Mouse (Mus musculus) kidney, adult 2 months (tissue): Measurements from ENCODE around the gene Tln1. TPM values are rescaled to one million over a fixed set of nuclear protein-coding genes. Genes with fewer than 3 reads are reported as not detected.
"Not testable (repeated sequence)": the region's sequence is repeated elsewhere in the genome, so short reads cannot be mapped to it uniquely, and the experiment has no call there.

Experiments
- DNase-seq: peaks from one replicate; pipeline ENCODE4 v3.0.0; 2021
- H3K27ac ChIP-seq: fragments of 200-500 bp; 2 replicates; pipeline ENCODE4 v1.5.1; 2012; ENCODE audit warnings: low read depth, low read length, control low read depth, inconsistent platforms; ENCODE audit not compliant: insufficient read depth
- H3K27me3 ChIP-seq: fragments of 200-500 bp; replicated peaks from 2 replicates; pipeline ENCODE4 v1.6.1; 2012; ENCODE audit warnings: mild to moderate bottlenecking, moderate library complexity, low read length, inconsistent platforms; ENCODE audit not compliant: control insufficient read depth, insufficient read depth
- H3K36me3 ChIP-seq: fragments of 200-500 bp; 2 replicates; pipeline ENCODE4 v1.6.1; 2012; ENCODE audit warnings: mild to moderate bottlenecking, moderate library complexity, low read length, inconsistent platforms; ENCODE audit not compliant: control insufficient read depth, insufficient read depth
- H3K4me1 ChIP-seq: fragments of 200-500 bp; 2 replicates; pipeline ENCODE4 v1.6.1; 2011; ENCODE audit warnings: low read length; ENCODE audit not compliant: control insufficient read depth, insufficient read depth
- H3K4me3 ChIP-seq: fragments of 200-500 bp; 2 replicates; pipeline ENCODE4 v1.5.1; 2011; ENCODE audit warnings: mild to moderate bottlenecking, low read depth, low read length, control low read depth; ENCODE audit not compliant: insufficient read depth
- CTCF ChIP-seq: fragments of 200-500 bp; conservative IDR thresholded peaks from 2 replicates; pipeline ENCODE4 v1.5.1; 2011; ENCODE audit warnings: low read depth, mild to moderate bottlenecking, control low read depth, low read length, moderate library complexity, mixed read lengths; ENCODE audit not compliant: insufficient read depth, insufficient read length
- POLR2A ChIP-seq: fragments of 200-500 bp; IDR thresholded peaks from one replicate; pipeline ENCODE4 v1.6.1; 2011; ENCODE audit warnings: low read depth, low read length, control low read depth
- WGBS: fragments of 180-500 bp; shearing (Covaris S2); methylation state at CpG from one replicate; pipeline ENCODE4 v1.1.7; 2018; 5-methylcytosine and 5-hydroxymethylcytosine counted together
- polyA plus RNA-seq: library from polyadenylated mRNA; depleted of rRNA; stranded (reverse); fragments of >200 nt; gene quantifications from 2 replicates; pipeline ENCODE4 v1.2.3, GENCODE M21; 2012

Gene Tln1
- polyA plus RNA-seq, 1 experiment, result 92.1 TPM

DNA sequence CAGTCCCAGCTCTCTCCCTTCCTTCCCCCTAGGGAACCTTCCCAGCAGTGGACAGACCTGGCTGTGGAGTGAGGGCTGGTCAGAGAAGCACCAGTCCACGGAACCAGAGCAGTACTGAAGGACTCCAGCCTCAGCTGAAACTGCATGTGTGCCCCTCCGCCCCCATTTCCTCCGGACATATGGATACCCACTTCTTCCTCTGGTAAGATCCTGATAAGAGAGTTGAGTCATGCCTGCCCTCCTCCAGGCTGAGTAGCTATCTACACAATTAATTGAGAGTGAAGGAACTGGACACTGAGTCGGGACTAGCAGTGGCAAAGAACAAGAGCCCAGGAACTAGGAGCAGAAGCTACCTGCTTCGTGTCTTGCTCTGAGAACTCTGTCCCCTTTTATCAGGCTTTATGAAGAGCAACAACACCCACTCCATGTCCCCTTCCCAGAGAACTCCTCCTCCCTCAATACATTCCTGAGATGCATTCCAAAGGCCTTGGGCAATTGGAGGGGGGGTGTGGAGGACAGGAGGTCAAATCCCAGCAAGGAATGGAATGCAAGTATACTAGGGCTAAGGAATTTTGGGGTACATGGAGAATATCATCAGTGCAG, 4.4 kb downstream of the Tln1 start:
- TF ChIP-seq CTCF (no peak), POLR2A (no peak)

DNA sequence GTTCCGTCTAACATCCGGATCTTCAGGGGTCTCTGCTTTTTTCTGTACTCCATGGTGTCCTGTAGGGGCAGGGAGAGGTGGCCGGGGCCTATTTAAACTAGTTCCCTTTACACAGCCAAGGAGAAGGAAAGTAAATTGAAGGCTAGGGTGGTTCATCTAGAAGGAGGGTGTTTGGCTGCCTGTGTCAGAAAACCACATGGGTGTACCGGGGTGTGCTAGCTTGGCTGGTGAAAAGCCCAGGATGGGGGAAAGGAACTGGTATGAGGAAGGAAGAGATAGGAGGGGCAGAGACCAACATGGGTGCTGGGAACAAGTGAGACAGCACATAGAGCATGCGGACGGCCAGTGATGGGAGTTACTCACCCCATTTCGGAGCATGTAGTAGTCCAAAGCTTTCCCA, 6.6 kb downstream of the Tln1 start:
- DNase-seq, result no peak
- Histone ChIP-seq H3K4me3 (no peak overlapping the region), H3K36me3 (peaks cover 12% of the 10 kb centered on the region), H3K4me1 (peaks cover 31% of the 10 kb centered on the region), H3K27ac (no peak overlapping the region), H3K27me3 (no peaks in the 10 kb centered on the region)
- WGBS, result 96% methylated on average over 7 of the region's 7 CpGs
- TF ChIP-seq CTCF (no peak), POLR2A (no peak)

More for the DNA sequence above, 4.4 kb downstream of the Tln1 start:
- Histone ChIP-seq H3K4me3 (peak overlapping the region; percentile 0; the same call in 1 of the 2 replicates), H3K27me3 (no peaks in the 10 kb centered on the region), H3K27ac (peak overlapping the region; percentile 92), H3K36me3 (peaks cover 2% of the 10 kb centered on the region), H3K4me1 (peaks cover 31% of the 10 kb centered on the region)
- peak; percentile 82 for DNase-seq
- WGBS, result 12% methylated on average over 5 of the region's 5 CpGs

DNA sequence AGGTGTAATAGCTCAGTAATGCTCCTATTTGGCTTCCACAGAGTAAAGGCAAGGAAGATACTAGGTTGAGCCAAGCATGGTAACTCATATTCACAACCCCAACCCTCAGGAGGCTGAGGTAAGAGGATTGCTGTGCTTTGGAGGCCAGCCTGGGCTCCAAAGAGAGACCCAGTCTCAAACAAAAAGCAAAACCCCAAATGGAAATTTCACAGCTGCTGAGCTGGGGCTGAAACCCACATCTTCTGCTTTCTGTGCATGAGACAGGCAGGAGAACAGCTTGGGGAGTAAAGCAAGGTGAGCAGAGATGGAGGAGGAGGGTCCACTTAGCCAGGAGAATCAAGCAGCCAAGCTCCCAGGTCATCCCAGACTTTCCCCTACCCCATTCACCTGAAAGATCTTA, 8.6 kb downstream of the Tln1 start:
- H3K4me1 ChIP-seq, result peaks cover 19% of the 10 kb centered on the region
- no peak overlapping the region for H3K27ac ChIP-seq
- H3K27me3 ChIP-seq, result no peaks in the 10 kb centered on the region
- H3K36me3 ChIP-seq, result peaks cover 16% of the 10 kb centered on the region
- no peak overlapping the region for H3K4me3 ChIP-seq
- DNase-seq, result no peak
- TF ChIP-seq POLR2A (no peak), CTCF (no peak)

DNA sequence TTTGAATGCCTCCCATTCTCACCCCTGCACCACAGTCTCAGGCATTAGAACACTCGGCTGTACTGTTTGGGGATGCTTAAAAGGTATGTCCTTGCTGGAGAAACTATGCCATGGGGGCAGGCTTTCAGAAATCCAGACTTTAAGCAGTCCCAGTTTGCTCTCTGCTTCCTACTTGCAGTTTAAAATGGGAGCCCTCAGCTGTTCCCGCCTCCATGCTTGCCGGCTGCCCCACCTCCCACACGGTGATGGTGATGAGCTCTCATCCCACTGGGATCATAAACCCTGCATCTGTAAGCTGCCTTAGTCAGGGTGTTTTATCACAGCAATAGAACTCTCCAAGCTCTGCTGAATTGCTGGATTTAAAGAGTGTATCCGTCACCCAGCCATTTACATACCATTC, 10.1 kb downstream of the Tln1 start:
- WGBS, result 71% methylated on average over 5 of the region's 5 CpGs
- no peak overlapping the region for H3K27ac ChIP-seq
- H3K36me3 ChIP-seq, result peaks cover 17% of the 10 kb centered on the region
- no peaks in the 10 kb centered on the region for H3K27me3 ChIP-seq
- H3K4me1 ChIP-seq, result peaks cover 5% of the 10 kb centered on the region
- no peak for TF ChIP-seq CTCF
- TF ChIP-seq POLR2A, result no peak
- H3K4me3 ChIP-seq, result no peak overlapping the region
- DNase-seq, result no peak

DNA sequence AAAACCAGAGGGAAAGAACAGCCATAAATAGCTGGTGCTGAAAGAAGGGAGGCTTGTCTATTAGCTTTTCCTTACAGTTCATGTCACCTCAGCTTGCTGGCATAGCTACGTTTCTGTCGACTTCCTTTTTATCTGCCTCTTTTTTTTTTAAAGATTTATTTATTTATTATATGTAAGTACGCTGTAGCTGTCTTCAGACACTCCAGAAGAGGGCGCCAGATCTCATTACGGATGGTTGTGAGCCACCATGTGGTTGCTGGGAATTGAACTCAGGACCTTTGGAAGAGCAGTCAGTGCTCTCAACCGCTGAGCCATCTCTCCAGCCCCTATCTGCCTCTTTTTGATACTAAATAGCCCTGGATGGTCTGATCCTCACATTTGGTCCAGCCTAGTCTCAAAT, 10.6 kb downstream of the Tln1 start:
- H3K36me3 ChIP-seq, result peaks cover 17% of the 10 kb centered on the region
- H3K4me1 ChIP-seq, H3K4me3 ChIP-seq, DNase-seq, H3K27me3 ChIP-seq, H3K27ac ChIP-seq: not testable (repeated sequence)
- WGBS, result 82% methylated on average over 6 of the region's 6 CpGs

DNA sequence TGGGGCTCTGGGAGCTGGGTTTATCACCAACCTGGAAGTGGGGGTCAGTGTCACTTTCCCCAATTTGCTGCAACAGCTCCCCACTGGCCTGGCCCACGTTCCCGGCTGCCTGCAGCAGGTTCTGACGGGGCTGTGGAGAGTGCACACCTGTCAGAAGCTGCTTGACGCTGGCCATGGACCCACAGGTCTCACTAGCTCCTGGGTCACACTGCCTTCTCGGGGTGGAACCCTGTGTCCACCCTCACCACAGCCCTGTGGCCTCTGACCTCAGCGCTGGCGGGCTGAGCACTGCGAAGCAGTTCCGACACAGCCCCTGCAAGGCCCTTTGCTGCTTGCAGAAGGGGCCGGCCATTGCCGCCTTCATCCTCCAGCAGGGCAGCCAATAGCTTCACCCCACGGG, 13.4 kb downstream of the Tln1 start:
- no peak for DNase-seq
- Histone ChIP-seq H3K4me1 (no peaks in the 10 kb centered on the region), H3K27ac (no peak overlapping the region), H3K36me3 (peaks cover 25% of the 10 kb centered on the region), H3K4me3 (no peak overlapping the region), H3K27me3 (no peaks in the 10 kb centered on the region)
- TF ChIP-seq POLR2A, result no peak
- TF ChIP-seq CTCF, result no peak
- WGBS, result 91% methylated on average over 12 of the region's 12 CpGs

DNA sequence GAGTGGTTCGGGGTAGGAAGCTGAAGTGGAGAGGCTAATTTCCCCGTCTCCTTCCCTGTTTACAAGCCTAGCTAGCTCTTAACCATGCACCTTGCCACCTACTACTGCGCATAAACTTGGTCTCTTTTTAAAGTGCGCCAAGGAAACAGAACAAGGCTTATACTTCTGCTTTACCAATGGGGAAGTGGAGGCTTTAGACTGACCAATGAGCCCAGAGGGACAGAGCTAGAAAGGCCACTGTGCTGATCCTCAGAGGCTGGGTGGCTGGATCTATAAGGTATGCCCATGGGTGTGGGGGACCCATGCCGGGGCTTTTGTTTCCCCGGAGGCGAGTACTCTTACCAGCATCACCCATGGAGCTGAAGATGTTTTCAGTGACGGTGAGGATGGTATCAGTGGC, 15.3 kb downstream of the Tln1 start:
- DNase-seq, result no peak
- Histone ChIP-seq H3K36me3 (peaks cover 22% of the 10 kb centered on the region), H3K27ac (no peak overlapping the region), H3K4me3 (no peak overlapping the region), H3K4me1 (no peaks in the 10 kb centered on the region), H3K27me3 (no peaks in the 10 kb centered on the region)
- TF ChIP-seq CTCF, result no peak
- no peak for TF ChIP-seq POLR2A
- 92% methylated on average over 8 of the region's 8 CpGs for whole genome bisulfite sequencing
